Comparison of ENCODE assay signal across 8 mouse cellular contexts in the genomic region with DNA sequence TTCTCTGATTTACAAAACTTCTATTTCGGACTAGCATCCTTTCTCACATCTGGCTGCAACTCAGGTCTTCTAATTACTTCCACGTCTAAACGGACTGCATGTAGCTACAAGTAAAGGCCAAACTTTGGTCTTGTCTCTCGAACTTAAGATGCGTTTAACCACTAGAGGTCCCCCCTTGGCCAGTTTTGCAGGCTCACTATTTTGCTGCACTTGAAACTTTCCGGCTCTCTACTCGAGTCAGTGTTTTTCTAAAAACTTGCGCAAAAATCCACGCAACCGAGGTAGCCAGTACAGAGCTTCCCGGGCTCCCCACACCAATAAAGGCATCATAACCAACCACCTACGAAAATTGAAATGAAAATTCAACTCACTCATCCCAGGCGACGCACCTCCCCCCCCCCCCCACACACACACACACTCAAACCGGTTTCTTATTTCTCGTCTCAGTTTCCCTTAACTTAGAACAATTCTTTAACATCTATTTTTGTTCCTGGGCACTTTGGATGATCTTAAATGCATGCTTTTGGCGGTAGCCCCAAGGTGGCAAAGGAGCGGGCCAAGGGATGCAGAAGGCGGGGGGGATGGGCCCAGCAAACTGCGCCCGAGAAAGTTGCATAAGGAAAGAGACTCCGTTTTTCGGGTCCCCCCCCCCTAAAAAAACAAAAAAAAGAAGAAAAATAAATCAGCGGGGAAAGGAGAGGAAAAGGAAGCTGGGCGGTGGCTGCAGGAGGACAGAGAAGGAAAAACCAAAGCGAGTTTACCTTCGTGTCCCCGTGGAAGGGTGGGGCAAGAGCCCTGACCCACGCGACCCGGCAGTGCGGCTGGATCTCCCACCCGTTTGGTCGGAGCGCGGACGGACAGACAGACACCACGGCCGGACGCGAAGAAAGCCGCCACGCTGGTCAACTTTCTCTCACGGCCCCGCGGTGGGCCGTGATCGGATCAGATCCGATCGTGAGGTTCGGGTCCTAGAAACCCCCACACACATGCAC. TPM values are rescaled to one million over a fixed set of nuclear protein-coding genes. Genes with fewer than 3 reads are reported as not detected.
A peak's percentile ranks its signal among the peaks of the same experiment; 100 is the strongest.
DNase-seq lines count a peak whose midpoint lies in the region; ATAC-seq and TF ChIP-seq lines count a peak whose summit lies in the region.

No protein-coding gene starts in this region.

- peak; percentile 79 for TF ChIP-seq CTCF in hindbrain, postnatal 0 days (IDR thresholded peaks at IDR 0.05; ENCODE audit: low read depth)

- H3K9me3 ChIP-seq in hindbrain, postnatal 0 days (ENCODE audit: low read length): no peaks in the 10 kb centered on the region

- WGBS in hindbrain, postnatal 0 days: under 1% methylated on average over 51 of the region's 51 CpGs

- 0 out of 2 replicates have a peak, but pooled peaks cover 2% of the 10 kb centered on the region for H3K4me1 ChIP-seq in hindbrain, postnatal 0 days (ENCODE audit: insufficient read depth, low read length)

- H3K4me2 ChIP-seq in hindbrain, postnatal 0 days (ENCODE audit: low read depth, low read length): peak overlapping the region; percentile 76

- DNase-seq in ZHBTc4 (ENCODE audit: low read depth, low spot score): peak; percentile 89
- DNase-seq in cerebellum, postnatal 4 days (ENCODE audit: low spot score in 2 of 2): peak; percentile 37 to 73
- peak; percentile 59 to 65 for DNase-seq in gastrocnemius, adult 8-10 months (ENCODE audit: low spot score in 2 of 2)
- peak; percentile 94 for DNase-seq in hindbrain, postnatal 0 days (ENCODE audit: low spot score)
- peak; percentile 84 to 87 for DNase-seq in left cerebral cortex, adult 18-20 months (ENCODE audit: low spot score in 2 of 2)
- peak; percentile 75 to 89 for DNase-seq in lung, postnatal 4 days
- DNase-seq in retina, postnatal 1 day: peak; percentile 89
- DNase-seq in thymus, postnatal 4 days: peak; percentile 83

- H3K27me3 ChIP-seq in hindbrain, postnatal 0 days (ENCODE audit: insufficient read depth, low read length): no peaks in the 10 kb centered on the region

- peak overlapping the region; percentile 86 for H3K4me3 ChIP-seq in hindbrain, postnatal 0 days (ENCODE audit: low read length)

- no peaks in the 10 kb centered on the region for H3K36me3 ChIP-seq in hindbrain, postnatal 0 days (ENCODE audit: insufficient read depth, low read length)

- peak overlapping the region; percentile 91 for H3K27ac ChIP-seq in hindbrain, postnatal 0 days

- ATAC-seq in hindbrain, postnatal 0 days: peak; percentile 6; the same call in 1 of the 2 replicates

- H3K9ac ChIP-seq in hindbrain, postnatal 0 days (replicated peaks; ENCODE audit: low read length): peak overlapping the region; percentile 80

RNA-seq across cellular contexts. Expression of a gene that starts 2.5 kb away (rescaled TPM):
- 1 to 10 TPM; 5.2 to 6.7 (median 6.0) TPM for total RNA-seq in gastrocnemius, adult 8-10 months (2022)
- 26.4 and 31.4 TPM in 2 replicates for total RNA-seq in hindbrain, postnatal 0 days (2014; rRNA removed)
- 13.7 and 15.7 TPM in 2 replicates for polyA plus RNA-seq in hindbrain, postnatal 0 days (2015; fragmentation: Nextera tagmentation; extraction: Ambion mirVana)
- total RNA-seq in left cerebral cortex, adult 18-20 months (2021): 10 to 100 TPM; 25.1 to 25.9 TPM

Comparison
In these comparisons a context has a peak if more than half of its experiments do, and no peak if none do; other contexts are left out.
1. Peak in every context shown above with its lines: DNase-seq, ATAC-seq, H3K4me3 ChIP-seq and H3K27ac ChIP-seq.